Comparison of ENCODE assay signal across 10 mouse cellular contexts in the genomic region with DNA sequence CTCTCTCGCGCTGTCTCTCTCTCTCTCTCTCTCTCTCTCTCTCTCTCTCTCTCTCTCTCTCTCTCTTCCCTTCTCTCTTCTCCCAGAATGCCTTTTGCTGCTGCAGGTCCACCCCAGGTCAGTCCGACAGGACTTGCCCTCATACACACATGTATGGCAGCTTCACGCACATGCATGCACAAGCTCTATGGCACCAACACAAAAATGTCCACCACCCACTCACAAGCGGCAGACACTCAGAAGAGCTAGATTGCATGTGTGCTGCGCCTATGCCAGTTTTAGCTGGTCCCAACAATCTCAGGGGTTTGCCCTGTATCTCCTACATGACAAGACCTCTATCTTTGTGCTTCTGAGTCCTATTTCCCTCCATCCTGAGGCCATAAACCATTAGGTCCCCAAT. TPM values are rescaled to one million over a fixed set of nuclear protein-coding genes. Genes with fewer than 3 reads are reported as not detected.
DNase-seq lines count a peak whose midpoint lies in the region; ATAC-seq and TF ChIP-seq lines count a peak whose summit lies in the region.
"Had no signal": no experiment of that assay in that cellular context is flagged by ENCODE, and none has a peak within 500 bp of the region (broad histone marks: within the 10 kb centered on the region; RNA-seq: fewer than 3 reads in every experiment).

No protein-coding gene starts in this region.

- peaks cover 72% of the 10 kb centered on the region for H3K27me3 ChIP-seq in forebrain, embryonic 10.5 days (ENCODE audit: poor library complexity, severe bottlenecking)
- H3K27me3 ChIP-seq in forebrain, embryonic 11.5 days (ENCODE audit: control insufficient read depth, insufficient read depth, low read length) = peaks cover 56% of the 10 kb centered on the region
- H3K27me3 ChIP-seq in lung, embryonic 15.5 days = peaks cover 53% of the 10 kb centered on the region
- H3K27me3 ChIP-seq in hindbrain, postnatal 0 days (ENCODE audit: insufficient read depth, low read length) = no peaks in the 10 kb centered on the region

- peak overlapping the region; percentile 54 for H3K4me3 ChIP-seq in forebrain, embryonic 10.5 days
- no peak overlapping the region; the same call in 1 of the 2 replicates for H3K4me3 ChIP-seq in forebrain, embryonic 11.5 days (ENCODE audit: low read depth, low read length)
- no peak overlapping the region for H3K4me3 ChIP-seq in lung, embryonic 15.5 days
- H3K4me3 ChIP-seq in hindbrain, postnatal 0 days (ENCODE audit: low read length) = no peak overlapping the region

- no peak overlapping the region for H3K4me2 ChIP-seq in forebrain, embryonic 11.5 days (ENCODE audit: low read depth, low read length, severe bottlenecking)
- peak overlapping the region; percentile 82 for H3K4me2 ChIP-seq in lung, embryonic 15.5 days
- H3K4me2 ChIP-seq in hindbrain, postnatal 0 days (ENCODE audit: low read depth, low read length) = peak overlapping the region; percentile 49

- TF ChIP-seq CTCF in hindbrain, postnatal 0 days (IDR thresholded peaks at IDR 0.05; ENCODE audit: low read depth) = no peak

- 50% methylated on average over 6 of the region's 6 CpGs for WGBS in forebrain, embryonic 10.5 days
- 70% methylated on average over 4 of the region's 6 CpGs for WGBS in forebrain, embryonic 11.5 days
- 59% methylated on average over 6 of the region's 6 CpGs for WGBS in lung, embryonic 15.5 days
- 54% methylated on average over 6 of the region's 6 CpGs for WGBS in hindbrain, postnatal 0 days

- no peak for ATAC-seq in forebrain, embryonic 11.5 days (replicated peaks; ENCODE audit: low FRiP score)
- ATAC-seq in lung, embryonic 15.5 days (ENCODE audit: borderline replicate concordance, extremely low read depth, low FRiP score, low TSS enrichment) = no peak
- ATAC-seq in hindbrain, postnatal 0 days = no peak

- H3K27ac ChIP-seq in forebrain, embryonic 10.5 days = 0 out of 2 replicates have a peak overlapping the region, but pooled peaks have one; percentile 40
- no peak overlapping the region for H3K27ac ChIP-seq in forebrain, embryonic 11.5 days (ENCODE audit: low read depth, low read length)
- no peak overlapping the region for H3K27ac ChIP-seq in lung, embryonic 15.5 days
- H3K27ac ChIP-seq in hindbrain, postnatal 0 days = peak overlapping the region; percentile 32; the same call in 1 of the 2 replicates

- H3K4me1 ChIP-seq in forebrain, embryonic 10.5 days = peaks cover 75% of the 10 kb centered on the region
- H3K4me1 ChIP-seq in forebrain, embryonic 11.5 days (replicated peaks; ENCODE audit: control insufficient read depth, insufficient read depth, low read length) = peaks cover 39% of the 10 kb centered on the region
- H3K4me1 ChIP-seq in lung, embryonic 15.5 days = peaks cover 63% of the 10 kb centered on the region
- H3K4me1 ChIP-seq in hindbrain, postnatal 0 days (ENCODE audit: insufficient read depth, low read length) = peaks cover 13% of the 10 kb centered on the region

- H3K36me3 ChIP-seq in forebrain, embryonic 10.5 days (replicated peaks) = no peaks in the 10 kb centered on the region
- H3K36me3 ChIP-seq in forebrain, embryonic 11.5 days (ENCODE audit: control insufficient read depth, insufficient read depth, low read length) = no peaks in the 10 kb centered on the region
- H3K36me3 ChIP-seq in lung, embryonic 15.5 days = no peaks in the 10 kb centered on the region
- no peaks in the 10 kb centered on the region for H3K36me3 ChIP-seq in hindbrain, postnatal 0 days (ENCODE audit: insufficient read depth, low read length)

- H3K9ac ChIP-seq in forebrain, embryonic 11.5 days (ENCODE audit: low read length) = no peak overlapping the region
- no peak overlapping the region for H3K9ac ChIP-seq in lung, embryonic 15.5 days
- no peak overlapping the region for H3K9ac ChIP-seq in hindbrain, postnatal 0 days (replicated peaks; ENCODE audit: low read length)

- peak; percentile 27 for DNase-seq in forebrain, embryonic 10.5 days (ENCODE audit: extremely low spot score, low spot score)
- DNase-seq in forebrain, embryonic 11.5 days (ENCODE audit: low spot score) = no peak
- DNase-seq in lung, postnatal 10 days = no peak
- no peak for DNase-seq in hindbrain, postnatal 0 days (ENCODE audit: low spot score)
- DNase-seq in naive thymus-derived CD4-positive, alpha-beta T cell, adult 2 months (ENCODE audit: low read depth) = peak; percentile 37
- no peak for DNase-seq in MN1 (ENCODE audit: low spot score)
- no peak for DNase-seq in natural killer cell, adult 2 months (ENCODE audit: low spot score in 2 of 2)

- H3K9me3 ChIP-seq in forebrain, embryonic 10.5 days = no peaks in the 10 kb centered on the region
- H3K9me3 ChIP-seq in forebrain, embryonic 11.5 days (ENCODE audit: control insufficient read depth, low read length) = no peaks in the 10 kb centered on the region
- H3K9me3 ChIP-seq in lung, embryonic 15.5 days = no peaks in the 10 kb centered on the region
- no peaks in the 10 kb centered on the region for H3K9me3 ChIP-seq in hindbrain, postnatal 0 days (ENCODE audit: low read length)

RNA-seq across cellular contexts. Expression of a gene that starts 5.5 kb away (rescaled TPM):
- 3.0 and 4.0 TPM in 2 replicates for polyA plus RNA-seq in forebrain, embryonic 10.5 days (2016; fragmentation: Nextera tagmentation; extraction: Ambion mirVana)
- 6.6 and 7.7 TPM in 2 replicates for polyA plus RNA-seq in forebrain, embryonic 11.5 days (2014; fragmentation: Nextera tagmentation; extraction: Ambion mirVana)
- polyA plus RNA-seq in lung, embryonic 15.5 days (2015; fragmentation: Nextera tagmentation; extraction: Ambion mirVana) = 5.8 and 6.0 TPM in 2 replicates
- 107 and 171 TPM in 2 replicates for total RNA-seq in hindbrain, postnatal 0 days (2014; rRNA removed)
- 57.0 and 61.4 TPM in 2 replicates for polyA plus RNA-seq in hindbrain, postnatal 0 days (2015; fragmentation: Nextera tagmentation; extraction: Ambion mirVana)
- total RNA-seq: liver, adult 2 months had no signal
- polyA plus RNA-seq: activated CD4-positive, CD25-positive, alpha-beta regulatory T cell, adult 4 months; liver, adult 2 months had no signal

RNA-seq across cellular contexts. Expression of a gene that starts 20.6 kb away (rescaled TPM):
- polyA plus RNA-seq in forebrain, embryonic 10.5 days (2016; fragmentation: Nextera tagmentation; extraction: Ambion mirVana) = 27.6 and 28.7 TPM in 2 replicates
- polyA plus RNA-seq in forebrain, embryonic 11.5 days (2014; fragmentation: Nextera tagmentation; extraction: Ambion mirVana) = 17.1 and 20.7 TPM in 2 replicates
- polyA plus RNA-seq in lung, embryonic 15.5 days (2015; fragmentation: Nextera tagmentation; extraction: Ambion mirVana) = 29.0 and 29.9 TPM in 2 replicates
- 7.6 and 9.6 TPM in 2 replicates for total RNA-seq in hindbrain, postnatal 0 days (2014; rRNA removed)
- polyA plus RNA-seq in hindbrain, postnatal 0 days (2015; fragmentation: Nextera tagmentation; extraction: Ambion mirVana) = 3.5 and 4.2 TPM in 2 replicates
- total RNA-seq: liver, adult 2 months had no signal

RNA-seq across cellular contexts. Expression of a gene that starts 32.5 kb away (rescaled TPM):
- 32.1 and 39.5 TPM in 2 replicates for polyA plus RNA-seq in forebrain, embryonic 10.5 days (2016; fragmentation: Nextera tagmentation; extraction: Ambion mirVana)
- 27.9 and 28.4 TPM in 2 replicates for polyA plus RNA-seq in forebrain, embryonic 11.5 days (2014; fragmentation: Nextera tagmentation; extraction: Ambion mirVana)
- 61.5 and 63.0 TPM in 2 replicates for polyA plus RNA-seq in lung, embryonic 15.5 days (2015; fragmentation: Nextera tagmentation; extraction: Ambion mirVana)
- total RNA-seq in hindbrain, postnatal 0 days (2014; rRNA removed) = 94.4 and 107 TPM in 2 replicates
- 67.6 and 73.2 TPM in 2 replicates for polyA plus RNA-seq in hindbrain, postnatal 0 days (2015; fragmentation: Nextera tagmentation; extraction: Ambion mirVana)

RNA-seq across cellular contexts. Expression of a gene that starts 36.3 kb away (rescaled TPM):
- polyA plus RNA-seq in forebrain, embryonic 10.5 days (2016; fragmentation: Nextera tagmentation; extraction: Ambion mirVana) = 12.9 and 13.2 TPM in 2 replicates
- 10.8 and 11.4 TPM in 2 replicates for polyA plus RNA-seq in forebrain, embryonic 11.5 days (2014; fragmentation: Nextera tagmentation; extraction: Ambion mirVana)
- polyA plus RNA-seq in lung, embryonic 15.5 days (2015; fragmentation: Nextera tagmentation; extraction: Ambion mirVana) = 89.7 and 94.5 TPM in 2 replicates
- total RNA-seq in hindbrain, postnatal 0 days (2014; rRNA removed) = 3.9 and 5.9 TPM in 2 replicates
- 7.4 and 10.9 TPM in 2 replicates for polyA plus RNA-seq in hindbrain, postnatal 0 days (2015; fragmentation: Nextera tagmentation; extraction: Ambion mirVana)
- polyA plus RNA-seq: activated CD4-positive, CD25-positive, alpha-beta regulatory T cell, adult 4 months had no signal

RNA-seq across cellular contexts. Expression of a gene that starts 44.5 kb away (rescaled TPM):
- polyA plus RNA-seq in forebrain, embryonic 10.5 days (2016; fragmentation: Nextera tagmentation; extraction: Ambion mirVana) = 0.06 and 0.16 TPM in 2 replicates
- polyA plus RNA-seq in forebrain, embryonic 11.5 days (2014; fragmentation: Nextera tagmentation; extraction: Ambion mirVana) = 0.13 TPM in 1 of 2 replicates, not detected in the other
- 0.11 and 0.19 TPM in 2 replicates for polyA plus RNA-seq in lung, embryonic 15.5 days (2015; fragmentation: Nextera tagmentation; extraction: Ambion mirVana)
- 0.07 and 0.31 TPM in 2 replicates for total RNA-seq in hindbrain, postnatal 0 days (2014; rRNA removed)
- polyA plus RNA-seq in hindbrain, postnatal 0 days (2015; fragmentation: Nextera tagmentation; extraction: Ambion mirVana) = 0.20 and 0.42 TPM in 2 replicates
- total RNA-seq: liver, adult 2 months had no signal
- polyA plus RNA-seq: liver, adult 2 months had no signal

Comparison
In these comparisons a context has a peak if more than half of its experiments do, and no peak if none do; other contexts are left out.
1. DNase-seq: peak in forebrain, embryonic 10.5 days (single experiment) and naive thymus-derived CD4-positive, alpha-beta T cell, adult 2 months (single experiment); none in forebrain, embryonic 11.5 days (single experiment), lung, postnatal 10 days (single experiment), hindbrain, postnatal 0 days (single experiment), MN1 (single experiment) and natural killer cell, adult 2 months (0 of 2).
2. H3K27ac ChIP-seq: peak in forebrain, embryonic 10.5 days (single experiment) and hindbrain, postnatal 0 days (single experiment); none in forebrain, embryonic 11.5 days (single experiment) and lung, embryonic 15.5 days (single experiment).